Mouse (Mus musculus) CD4-positive, CD25-positive, alpha-beta regulatory T cell, adult 4 months (primary cell): ENCODE measurements around the gene Mtfmt. TPM values are rescaled to one million over a fixed set of nuclear protein-coding genes. Genes with fewer than 3 reads are reported as not detected.

ENCODE experiments used
- ATAC-seq: one replicate; pipeline ENCODE4 v1.8.0; 2017
- polyA plus RNA-seq, 2 experiments: library from polyadenylated mRNA; unstranded; fragments of 100-300 nt; shearing (Covaris generic); gene quantifications; one replicate each; pipeline ENCODE4 v1.2.1; 2017

Gene Mtfmt
- polyA plus RNA-seq, result 10 to 100 TPM; 29.3 to 31.7 TPM

DNA sequence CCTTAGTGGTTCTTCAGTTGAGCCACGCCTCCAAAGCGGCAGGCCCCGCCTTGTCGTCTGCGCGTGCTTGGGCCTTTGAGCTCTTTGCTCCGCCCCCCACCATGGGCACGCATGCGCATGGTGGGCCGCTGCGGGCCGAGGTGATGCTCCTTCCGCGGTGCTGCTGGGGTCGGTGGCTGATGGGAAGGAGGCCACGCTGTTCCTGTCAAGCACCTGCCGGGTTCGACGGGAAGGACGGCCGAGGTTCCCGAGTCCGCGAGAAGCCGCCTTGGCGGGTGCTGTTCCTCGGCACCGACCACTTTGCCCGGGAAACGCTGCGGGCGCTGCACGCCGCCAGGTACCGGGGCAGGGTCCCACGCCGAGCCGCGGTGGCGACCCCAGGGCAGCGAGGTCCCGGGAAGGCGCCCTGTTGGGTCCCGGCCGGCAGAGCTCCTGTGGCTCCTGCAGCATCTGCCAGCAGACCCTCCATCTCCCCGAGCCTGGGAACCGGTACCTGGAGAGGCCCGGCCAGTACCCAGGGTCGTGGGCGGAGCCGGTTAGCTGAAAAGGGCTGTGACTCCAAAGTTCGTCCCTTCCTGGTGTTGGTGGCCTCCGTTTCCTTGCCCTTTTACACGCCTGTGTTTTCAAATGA lies at the start of gene Mtfmt:
TSS of gene Mtfmt (plus strand) at position 112 of the 631 bp plus-strand sequence.
- peak; percentile 96 for ATAC-seq

DNA sequence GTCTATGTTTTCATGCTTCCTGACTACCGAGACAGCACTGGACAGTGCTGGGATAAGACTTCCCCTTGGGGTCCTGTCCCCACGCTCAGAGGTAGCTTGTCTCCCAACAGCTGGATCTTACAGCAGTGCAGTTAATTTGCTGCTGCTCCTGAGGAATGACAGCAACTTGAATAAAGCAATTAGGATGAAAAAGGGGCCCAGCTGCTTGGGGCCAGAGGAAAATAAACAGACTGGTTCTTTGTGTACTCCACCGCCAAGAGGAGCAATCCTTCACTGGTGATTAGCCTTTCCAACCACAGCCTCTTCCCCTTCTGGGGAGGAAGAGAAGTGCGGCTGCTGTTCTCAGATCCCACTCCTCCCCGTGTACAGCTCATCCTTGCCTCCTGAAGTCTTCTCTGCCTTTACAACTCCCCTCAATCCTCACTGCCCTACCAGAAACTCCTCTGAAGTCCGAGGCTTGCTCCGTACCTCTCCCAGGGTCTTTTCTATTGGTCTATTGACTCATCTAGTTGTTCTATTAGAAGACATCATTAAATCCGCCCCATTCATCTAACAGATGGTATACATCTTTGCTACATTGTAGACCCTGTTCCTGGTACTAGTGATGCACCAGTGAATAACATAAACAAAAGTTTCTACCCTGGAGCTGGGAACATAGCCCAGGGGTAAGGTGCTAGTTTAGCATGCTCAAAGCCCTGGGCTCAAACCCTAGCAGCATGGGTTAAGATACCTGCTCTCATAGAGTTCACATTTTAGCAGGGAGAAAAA lies 49.0 kb upstream of the Mtfmt start:
- ATAC-seq, result no peak

DNA sequence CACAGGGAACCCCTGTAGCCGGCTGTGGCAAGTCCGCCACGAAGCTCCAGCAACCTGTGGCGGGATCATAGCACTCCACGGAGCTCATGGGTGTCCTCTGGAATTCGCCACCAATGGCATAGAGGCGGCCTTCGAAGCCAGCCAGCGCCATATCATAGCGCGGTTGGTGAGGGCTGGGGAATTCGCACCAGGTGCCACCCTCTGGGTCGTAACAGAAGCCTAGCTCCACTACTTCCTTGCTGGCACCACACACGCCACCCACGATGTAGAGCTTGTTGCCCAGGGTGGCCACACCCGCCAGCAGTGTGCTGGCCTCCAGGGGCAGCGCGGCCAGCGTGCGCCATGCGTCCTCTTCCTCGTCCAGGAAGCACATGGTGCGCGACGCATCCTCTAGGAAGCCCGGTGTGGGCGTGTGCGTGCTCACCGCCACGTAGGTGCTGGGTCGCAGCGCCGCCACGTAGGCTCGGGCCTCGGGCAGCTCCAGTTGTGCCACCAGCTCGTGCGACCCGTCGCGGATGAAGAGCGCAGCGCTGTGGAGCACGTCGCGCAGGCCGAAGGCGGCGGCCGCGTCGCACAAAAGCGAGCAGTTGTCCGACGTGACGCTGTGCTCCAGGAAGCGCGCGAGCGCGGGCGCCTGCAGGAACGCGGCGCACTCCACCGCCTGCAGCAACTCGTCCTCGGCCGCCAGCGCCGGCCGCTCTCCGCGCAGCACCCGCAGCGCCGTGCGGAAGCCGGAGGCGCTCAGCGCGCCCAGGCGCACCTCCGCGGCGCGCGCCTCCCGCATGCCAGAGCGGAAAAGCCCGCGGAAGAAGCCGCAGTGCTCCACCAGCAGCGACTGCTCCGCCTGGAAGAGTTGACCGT lies 44.6 kb upstream of the Mtfmt start:
- no peak for ATAC-seq

DNA sequence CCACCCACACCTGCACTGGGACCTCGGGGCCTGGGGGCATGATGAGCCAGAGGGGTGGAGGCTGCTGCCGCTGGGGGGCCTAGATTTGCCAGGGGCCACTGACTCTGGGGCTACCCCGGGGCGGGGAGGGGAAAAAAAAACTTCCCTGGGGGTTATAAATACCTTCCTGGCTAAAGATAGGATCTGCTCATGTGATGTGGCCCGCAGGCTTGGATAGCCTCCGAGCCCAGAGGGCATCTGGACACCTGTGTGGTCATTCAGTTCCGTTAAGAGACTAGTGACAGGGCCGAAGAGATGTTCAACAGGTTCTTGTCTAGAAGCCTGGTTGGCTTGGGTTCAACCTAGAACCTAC lies 44.0 kb upstream of the Mtfmt start, which contains the start of gene Kbtbd13:
TSS of gene Kbtbd13 (minus strand) at position 40 of the 352 bp plus-strand sequence.
- no peak for ATAC-seq

DNA sequence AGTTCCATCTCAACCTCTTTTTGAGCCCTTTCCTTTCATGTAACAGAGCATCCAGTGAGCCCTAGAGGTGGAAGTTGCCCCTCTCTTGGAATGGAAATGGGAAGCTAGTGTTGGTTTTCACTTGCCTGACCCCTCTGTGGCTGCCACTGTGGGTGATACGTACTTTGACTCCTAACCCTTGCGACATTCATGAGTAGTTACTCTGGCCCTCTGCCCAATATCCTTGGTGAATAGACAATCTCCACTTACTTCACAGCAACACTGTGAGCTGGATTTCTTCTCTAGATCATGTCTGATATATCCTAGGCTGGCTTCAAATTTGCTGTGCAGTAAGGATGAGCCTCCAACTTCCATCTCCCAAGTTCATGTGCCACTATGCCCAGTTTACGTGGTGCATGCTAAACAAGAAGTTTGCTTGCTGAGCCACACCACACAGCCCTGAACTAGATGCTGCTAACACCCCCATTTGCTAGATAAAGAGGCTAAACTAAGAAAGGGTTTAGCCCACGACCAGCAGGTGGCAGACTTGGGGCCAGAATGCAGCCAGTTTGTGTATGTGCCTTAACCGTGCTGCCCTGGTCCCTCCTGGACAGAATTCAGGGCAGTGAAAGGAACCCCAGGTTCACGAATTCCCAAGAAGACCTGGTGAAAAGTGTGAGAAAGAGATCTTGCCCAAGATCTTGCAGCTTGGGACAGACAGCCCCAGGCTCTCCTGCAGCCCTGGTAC lies 42.8 kb upstream of the Mtfmt start:
- no peak for ATAC-seq

DNA sequence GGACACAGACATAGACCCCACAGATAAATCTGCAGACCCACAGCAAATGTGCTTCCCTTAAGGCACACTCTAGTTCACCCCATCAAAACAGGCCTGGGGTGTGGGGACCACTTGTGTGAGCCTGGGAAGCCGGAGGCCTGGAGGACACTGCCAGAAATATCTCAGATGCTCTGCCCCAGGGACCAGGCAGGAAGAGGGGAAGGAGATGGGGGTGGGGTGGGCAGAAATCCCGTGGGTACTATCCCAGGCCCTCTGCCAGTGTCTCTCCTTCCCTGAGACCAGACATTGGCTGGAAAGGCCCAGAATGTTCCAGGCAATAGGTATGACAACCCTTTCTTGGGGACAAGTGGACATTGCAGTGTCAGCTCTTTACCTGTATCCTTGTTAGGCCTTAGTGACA lies 42.0 kb upstream of the Mtfmt start:
- ATAC-seq, result no peak

DNA sequence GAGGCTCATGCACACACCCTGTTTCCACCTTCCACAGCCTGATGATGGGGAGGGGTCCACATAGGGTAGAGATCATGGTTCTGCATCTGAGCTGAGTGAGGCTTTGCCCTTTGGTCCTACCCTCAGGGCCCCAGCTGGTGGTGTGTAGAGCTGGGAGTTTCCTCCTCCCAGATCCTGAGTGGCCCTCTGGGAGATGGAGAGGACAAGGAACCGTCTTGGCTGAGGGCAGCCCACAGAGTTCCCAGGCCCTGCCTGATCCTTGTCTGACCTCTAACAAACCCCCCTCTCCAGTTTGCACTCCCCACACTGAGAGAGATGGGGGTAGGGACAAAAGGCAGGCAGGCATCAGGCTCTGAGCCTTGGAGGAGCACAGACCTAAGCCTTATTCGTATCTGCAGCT lies 41.2 kb upstream of the Mtfmt start:
- no peak for ATAC-seq

DNA sequence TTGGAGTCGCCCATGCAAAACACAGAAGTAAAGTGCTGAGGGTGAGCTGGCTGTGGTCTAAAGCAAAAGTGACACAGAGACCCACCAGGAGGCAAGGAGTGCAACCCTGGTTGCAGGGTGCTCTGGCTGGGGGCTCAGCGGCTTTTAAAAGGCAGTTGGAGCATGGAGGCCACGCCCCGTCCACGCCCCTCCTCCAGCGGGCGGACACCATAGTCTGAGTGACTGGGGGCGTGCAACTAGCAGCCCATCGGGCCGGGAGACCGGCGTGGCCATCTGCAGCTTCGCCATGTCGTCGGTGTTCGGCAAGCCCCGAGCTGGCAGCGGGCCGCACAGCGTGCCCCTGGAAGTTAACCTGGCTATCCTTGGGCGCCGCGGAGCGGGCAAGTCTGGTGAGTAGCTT lies 37.3 kb upstream of the Mtfmt start, which contains the start of gene Rasl12:
TSS of gene Rasl12 (plus strand) at position 228 of the 400 bp plus-strand sequence.
- no peak for ATAC-seq

DNA sequence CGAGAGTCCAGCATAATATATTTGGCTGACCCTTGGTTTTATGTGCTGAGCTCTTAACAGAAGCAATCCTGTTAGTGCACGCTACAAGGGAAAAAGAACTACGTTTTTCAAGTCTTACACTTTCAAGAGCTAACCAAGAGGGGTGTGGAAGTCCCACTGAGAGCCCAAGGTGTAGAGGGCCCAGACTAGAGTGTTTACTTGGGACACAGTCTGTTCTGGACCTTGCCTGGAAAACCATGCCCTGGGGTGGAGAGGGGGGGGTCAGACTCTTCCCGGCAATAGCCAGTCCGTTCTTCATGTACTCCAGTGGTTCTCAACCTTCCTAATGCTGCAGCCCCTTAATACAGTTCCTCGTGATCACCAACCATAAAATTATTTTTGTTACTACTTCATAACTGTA lies 35.6 kb upstream of the Mtfmt start:
- ATAC-seq, result no peak

DNA sequence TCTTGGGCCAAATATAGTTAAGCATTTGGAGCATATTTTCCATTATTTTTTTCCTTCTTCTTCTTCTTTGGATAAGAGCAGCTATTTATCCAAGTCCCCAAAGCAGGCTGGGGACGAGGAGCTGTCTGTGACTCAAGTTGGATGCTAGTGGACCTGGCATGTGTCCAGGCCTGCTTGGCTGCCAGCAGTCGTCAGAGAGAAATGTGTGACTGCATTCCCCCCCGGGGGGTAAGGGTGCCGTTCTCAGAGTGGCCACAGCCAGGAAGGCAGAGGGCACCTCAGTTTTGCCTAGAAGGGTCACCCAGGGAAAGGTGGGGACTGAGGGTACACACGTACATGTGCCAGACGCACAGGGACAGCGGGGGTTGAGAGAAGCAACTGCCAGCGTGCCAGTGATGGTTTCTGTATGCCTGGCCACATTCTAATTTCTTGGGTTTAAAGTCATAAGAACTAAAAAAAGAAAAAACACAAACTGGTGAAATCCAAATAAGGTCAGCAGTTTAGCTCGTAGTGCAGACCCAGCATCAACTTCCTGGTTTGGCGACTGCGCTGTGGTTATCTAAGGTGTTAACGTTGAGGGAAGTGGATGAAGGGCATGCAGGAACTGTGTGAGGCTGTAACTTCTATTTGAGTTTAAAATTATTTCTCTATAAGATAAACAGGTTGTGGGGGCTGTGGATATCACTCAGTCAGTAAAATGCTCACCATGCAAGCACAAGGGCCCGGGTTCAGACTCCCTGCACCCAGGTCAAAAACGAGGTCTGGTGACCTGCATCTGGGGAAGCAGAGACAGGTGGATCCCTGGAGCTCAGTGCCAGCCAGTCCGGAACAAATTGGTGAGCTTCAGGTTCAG lies 31.0 kb upstream of the Mtfmt start:
- no peak for ATAC-seq

DNA sequence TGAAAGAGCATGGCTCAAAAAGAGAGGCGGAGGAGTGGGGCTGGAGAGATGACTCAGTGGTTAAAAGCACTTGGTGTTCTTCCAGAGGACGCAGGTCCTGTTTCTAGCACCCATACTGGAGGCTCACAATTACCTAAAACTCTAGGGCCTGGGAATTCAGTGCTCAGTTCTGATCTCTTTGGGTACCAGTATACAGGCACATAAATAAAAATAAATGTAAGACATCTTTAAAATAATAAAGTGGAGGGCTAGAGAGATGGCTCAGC lies 30.5 kb upstream of the Mtfmt start:
- no peak for ATAC-seq

DNA sequence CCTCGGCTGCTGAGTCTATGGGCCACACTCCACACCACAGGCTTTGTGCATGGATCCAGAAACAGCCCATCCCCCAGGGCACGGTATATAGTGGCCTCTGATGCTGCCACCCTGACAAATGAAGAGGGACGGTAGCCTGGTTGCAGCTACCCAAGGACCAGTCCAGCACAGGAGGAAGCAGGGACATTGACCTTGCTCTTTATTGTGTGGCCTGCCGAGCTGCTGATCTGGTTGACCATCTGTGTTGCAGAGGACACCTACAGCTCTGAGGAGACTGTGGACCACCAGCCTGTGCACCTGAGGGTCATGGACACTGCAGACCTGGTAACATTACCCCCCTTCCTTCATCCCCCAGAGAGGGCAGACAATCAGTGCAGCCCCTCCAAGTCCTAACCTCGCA lies 28.3 kb upstream of the Mtfmt start:
- ATAC-seq, result no peak

DNA sequence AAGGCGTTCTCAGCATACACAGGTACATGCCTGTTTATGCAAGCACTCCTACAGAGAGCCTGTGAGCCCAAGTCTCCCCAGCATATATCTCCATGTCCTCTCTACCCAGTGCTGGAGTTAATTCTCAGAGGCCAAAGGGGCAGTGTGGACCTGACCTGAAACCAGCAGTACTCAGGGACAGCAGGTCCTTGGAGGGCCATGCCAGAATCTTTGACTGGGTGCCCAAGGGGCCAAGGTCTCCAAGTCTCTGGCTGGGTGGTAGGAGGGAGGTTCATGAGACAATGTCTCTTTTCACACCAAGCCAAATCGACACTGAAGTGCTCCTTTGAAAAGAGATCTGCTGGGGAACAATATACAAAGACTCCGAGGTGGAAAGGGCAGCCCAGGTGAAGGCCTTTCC lies 27.7 kb upstream of the Mtfmt start:
- ATAC-seq, result no peak

DNA sequence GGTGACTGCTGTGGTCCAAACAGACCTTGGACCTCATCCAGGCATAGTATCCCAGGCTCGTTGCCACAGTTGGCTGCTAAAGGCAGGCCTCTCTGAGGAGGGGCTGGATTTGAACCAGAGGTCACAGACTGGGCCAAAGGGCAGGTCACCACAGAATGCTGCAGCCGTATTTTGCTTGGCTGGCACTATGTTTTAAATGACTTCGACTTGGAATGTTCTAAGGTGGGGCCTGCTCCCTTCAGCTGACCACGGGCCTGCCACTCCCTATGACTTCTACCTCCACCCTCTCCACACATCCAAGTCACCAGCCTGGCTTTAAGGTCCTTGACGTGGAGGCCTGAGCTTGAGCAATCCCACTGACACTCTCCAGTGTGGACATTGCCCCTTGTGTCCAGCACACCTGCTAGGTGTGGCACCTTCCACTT lies 26.7 kb upstream of the Mtfmt start:
- ATAC-seq, result no peak

DNA sequence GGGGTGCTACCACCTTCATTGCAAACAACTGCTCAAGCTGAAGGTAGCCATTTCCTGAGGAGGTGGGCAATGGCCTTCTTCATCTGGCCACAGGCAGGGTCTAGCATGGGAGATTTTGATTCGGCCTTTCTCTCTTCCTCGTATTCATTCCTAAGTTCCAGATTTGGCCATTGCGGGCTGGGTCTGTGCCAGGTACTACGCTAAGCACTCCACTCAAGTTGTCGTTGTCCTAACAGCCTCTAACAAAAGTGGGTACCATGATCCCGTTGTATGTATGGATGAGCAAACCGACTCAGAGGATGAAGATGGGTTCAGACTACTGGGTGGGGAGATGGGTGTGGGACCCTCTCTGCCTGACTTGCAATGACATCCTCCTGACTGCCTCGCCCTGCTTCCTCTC lies 25.2 kb upstream of the Mtfmt start:
- no peak for ATAC-seq

DNA sequence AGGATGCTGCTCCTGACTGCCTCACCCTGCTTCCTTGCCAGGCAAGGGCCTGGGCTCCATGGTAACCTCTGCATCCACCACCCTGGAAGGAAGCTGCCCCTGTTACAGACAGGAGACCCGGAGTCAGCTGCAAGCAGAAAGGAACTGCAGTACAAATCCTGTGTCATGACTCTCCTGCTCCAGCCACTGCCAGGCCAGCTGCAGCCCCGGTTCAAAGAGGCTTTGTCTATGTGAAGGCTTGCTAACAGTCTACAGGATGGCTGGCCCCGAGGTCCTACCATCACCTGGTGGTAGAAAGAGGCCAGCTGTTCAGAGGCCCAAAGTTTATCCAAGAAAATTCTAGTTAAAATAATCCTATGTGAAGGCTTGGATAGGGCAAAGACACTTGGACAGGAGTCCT lies 24.3 kb upstream of the Mtfmt start:
- ATAC-seq, result no peak

DNA sequence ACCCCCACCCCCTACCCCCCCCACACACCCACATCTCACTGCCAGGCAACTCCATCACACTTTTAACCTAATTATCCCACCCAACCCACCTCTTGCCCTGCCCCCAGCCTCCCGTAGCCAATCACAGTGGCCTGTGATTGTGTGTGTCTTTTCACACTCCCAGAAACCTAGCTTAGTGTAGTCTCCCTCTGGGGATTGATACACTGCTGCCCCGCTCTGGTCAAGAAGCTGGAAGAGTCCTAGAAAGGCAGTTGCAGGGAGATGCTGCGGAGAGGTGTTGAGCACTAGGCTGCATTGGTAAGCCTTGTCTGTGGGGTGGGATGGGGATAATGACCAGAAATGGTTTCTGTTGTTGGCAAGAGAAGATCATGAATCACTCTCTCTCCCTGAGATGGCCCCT lies 17.8 kb upstream of the Mtfmt start:
- ATAC-seq, result no peak

DNA sequence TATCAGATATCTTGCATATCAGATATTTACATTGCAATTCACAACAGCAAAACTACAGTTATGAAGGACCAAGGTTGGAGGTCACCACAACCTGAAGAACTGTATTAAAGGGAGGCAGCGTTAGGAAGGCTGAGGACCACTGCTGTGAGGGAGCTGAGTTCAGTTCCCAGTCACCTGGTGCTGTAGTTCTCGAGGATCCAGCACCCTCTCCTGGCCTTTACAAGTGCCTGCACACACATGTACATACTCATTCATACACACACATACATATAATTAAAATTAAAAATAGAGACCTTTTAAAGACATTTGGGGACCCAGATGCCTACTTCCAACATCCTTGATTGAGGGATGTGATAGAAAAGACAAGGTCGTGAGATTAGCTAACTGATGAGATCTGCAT lies 15.9 kb upstream of the Mtfmt start:
- no peak for ATAC-seq

DNA sequence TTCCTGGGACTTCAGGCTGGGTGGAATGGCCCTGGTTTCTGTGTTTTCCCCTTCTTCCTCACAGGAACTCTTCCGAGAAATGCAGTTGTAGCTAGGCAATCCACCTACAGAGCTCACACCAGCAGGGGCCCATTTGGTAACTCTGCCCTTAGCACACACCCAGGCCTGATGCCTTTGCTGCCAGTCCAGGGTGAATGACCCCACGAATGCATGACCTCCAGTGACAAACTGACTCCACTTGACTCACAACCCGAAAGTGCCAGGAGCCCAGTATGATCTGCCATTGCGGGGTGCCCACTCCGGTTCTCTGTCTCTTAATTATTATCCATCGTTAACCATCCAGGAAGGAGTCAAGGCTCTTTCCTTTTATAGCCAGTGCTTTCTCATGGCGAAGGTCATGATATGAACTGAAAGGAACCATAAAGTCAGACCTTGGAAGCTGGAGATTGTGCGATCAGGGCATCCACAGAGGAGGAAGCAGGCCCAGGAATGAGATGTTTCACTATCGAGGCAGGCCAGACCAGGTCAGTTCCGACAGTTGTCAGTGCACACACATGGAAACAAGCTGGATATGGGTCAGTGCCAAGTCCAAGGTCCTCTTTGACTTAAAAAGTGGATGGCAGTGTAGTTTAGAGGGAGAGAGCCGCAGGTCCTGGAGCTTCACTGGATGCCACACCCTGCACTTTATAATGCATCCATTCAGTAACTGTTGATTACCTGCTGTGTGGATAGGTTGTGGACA lies 12.7 kb upstream of the Mtfmt start, which contains the start of gene Slc51b:
TSS of gene Slc51b (minus strand) at position 196 of the 742 bp plus-strand sequence.
- no peak for ATAC-seq

DNA sequence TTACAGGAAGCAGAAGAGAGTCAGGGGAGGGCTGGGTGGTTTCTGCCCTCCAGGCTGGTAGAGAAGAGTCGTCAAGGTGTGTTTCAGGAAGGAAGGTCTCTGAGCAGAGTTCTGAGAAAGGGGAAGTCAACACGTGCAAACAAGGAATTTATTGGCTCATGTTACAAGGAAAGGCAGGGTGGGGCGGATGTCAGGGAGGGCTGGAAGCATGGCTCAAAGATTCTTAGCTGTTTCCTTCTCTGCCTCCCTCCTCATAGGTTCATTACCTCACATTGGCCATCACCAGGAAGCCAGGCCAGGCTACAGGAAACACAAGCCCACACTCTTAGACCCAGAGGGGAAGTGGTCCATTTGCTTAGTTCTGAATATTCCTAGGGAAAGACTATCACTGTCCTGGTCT lies 11.2 kb upstream of the Mtfmt start:
- no peak for ATAC-seq

DNA sequence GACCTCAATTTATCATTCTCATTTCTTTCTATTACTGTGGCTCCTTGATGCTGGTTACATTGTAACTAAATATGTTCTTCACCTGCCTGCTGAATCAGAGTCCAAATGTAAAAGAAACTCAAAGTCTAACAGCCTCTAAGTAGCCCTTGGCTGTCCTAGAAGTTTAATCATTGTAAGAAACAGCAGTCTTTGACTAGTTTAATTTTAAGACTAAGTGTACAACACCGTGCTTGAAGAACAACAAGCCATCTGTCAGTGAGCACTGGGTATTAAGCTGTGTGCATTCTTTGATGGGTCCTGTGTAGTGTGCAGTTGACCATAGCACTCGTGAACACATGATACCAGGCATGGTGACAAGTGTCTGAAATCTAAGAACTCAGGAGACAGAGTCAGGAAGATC lies 8.1 kb upstream of the Mtfmt start:
- ATAC-seq, result no peak
